Mouse (Mus musculus) lung, adult 2 months (tissue): ENCODE results near the gene Mlycd.

Experiments used
- CTCF ChIP-seq: fragments of 200-500 bp; IDR thresholded peaks from 2 replicates; pipeline ENCODE4 v1.5.1; 2011; ENCODE audit warnings: mild to moderate bottlenecking, low read length, control low read depth; ENCODE audit not compliant: insufficient read depth
- POLR2A ChIP-seq: fragments of 200-500 bp; IDR thresholded peaks from 2 replicates; pipeline ENCODE4 v1.6.1; 2011; ENCODE audit warnings: low read depth, mild to moderate bottlenecking, control low read depth, low read length, borderline replicate concordance; ENCODE audit errors: extremely low read depth

DNA sequence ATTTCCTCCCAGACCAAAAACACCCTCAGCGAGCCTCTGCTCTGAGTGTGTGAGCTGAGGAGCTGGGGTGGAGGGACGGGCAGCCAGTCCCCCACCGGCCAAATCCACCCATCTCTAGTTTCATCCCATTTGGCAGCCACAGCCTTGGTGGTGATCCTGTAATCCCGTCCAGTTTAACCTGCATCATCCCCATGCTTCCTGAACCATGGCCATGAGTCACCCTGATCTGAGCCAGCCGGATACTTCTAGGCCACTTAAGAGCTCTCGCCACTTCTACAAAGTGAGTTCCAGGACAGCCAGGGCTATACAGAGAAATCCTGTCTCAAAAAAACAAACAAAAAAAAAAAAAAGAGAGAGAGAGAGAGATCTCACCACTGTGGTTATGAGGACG lies 33.7 kb downstream of the Mlycd start:
- TF ChIP-seq CTCF: no peak
- no peak for TF ChIP-seq POLR2A
